Mouse (Mus musculus) embryo, embryonic 10 days (tissue): ENCODE results near the gene Ugt1a6a.
A peak's percentile ranks its signal among the peaks of the same experiment; 100 is the strongest.
"Not testable (repeated sequence)": the region's sequence is repeated elsewhere in the genome, so short reads cannot be mapped to it uniquely, and the experiment has no call there.

Experiments
- DNase-seq: peaks from one replicate; pipeline ENCODE4 v3.0.0-alpha.2; 2015; ENCODE audit warnings: low spot score

Gene Ugt1a6a

GRCm38 (mm10) chr1:88212341-88213045 is 77.9 kb downstream of the Ugt1a6a start:
- no peak for DNase-seq

- DNase-seq, result no peak
Observed at GRCm38 (mm10) chr1:88213061-88213460, 78.5 kb downstream of the Ugt1a6a start.

DNA sequence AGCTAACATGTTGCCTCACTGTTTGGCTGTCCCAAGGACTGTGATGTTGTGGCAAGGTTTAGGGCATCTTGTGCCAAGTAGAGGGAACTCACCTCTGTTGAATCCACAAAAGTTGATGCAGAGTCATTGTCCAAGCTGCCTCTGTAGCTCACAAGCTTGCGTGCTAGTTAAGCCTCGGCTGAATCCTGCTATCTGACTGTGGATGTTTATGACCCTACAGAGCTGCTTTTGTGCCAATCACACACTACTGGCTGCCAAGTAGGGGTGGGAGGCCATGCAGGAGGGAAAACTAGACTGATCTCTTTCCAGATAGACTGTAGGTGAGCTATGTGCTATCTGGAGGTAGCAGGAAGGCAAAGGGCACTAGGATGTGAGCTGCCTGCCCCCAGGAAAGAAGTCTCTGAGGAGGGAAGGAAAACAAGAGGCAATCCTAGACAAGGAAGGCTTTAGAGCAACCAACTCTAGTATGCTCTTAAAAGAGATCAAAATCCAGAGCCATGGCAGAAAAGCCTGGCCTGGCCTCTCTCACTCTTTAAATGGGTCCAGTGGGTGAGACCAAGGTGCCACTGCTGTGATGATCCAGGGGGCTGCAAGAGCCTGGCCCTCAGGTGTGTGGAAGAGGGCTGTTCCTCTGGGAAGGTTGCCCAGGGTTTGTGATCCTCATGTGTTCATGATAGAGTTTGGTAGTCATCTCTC is 79.3 kb downstream of the Ugt1a6a start:
- DNase-seq, result peak; percentile 11

GRCm38 (mm10) chr1:88214462-88214952 is 79.9 kb downstream of the Ugt1a6a start:
- no peak for DNase-seq

DNA sequence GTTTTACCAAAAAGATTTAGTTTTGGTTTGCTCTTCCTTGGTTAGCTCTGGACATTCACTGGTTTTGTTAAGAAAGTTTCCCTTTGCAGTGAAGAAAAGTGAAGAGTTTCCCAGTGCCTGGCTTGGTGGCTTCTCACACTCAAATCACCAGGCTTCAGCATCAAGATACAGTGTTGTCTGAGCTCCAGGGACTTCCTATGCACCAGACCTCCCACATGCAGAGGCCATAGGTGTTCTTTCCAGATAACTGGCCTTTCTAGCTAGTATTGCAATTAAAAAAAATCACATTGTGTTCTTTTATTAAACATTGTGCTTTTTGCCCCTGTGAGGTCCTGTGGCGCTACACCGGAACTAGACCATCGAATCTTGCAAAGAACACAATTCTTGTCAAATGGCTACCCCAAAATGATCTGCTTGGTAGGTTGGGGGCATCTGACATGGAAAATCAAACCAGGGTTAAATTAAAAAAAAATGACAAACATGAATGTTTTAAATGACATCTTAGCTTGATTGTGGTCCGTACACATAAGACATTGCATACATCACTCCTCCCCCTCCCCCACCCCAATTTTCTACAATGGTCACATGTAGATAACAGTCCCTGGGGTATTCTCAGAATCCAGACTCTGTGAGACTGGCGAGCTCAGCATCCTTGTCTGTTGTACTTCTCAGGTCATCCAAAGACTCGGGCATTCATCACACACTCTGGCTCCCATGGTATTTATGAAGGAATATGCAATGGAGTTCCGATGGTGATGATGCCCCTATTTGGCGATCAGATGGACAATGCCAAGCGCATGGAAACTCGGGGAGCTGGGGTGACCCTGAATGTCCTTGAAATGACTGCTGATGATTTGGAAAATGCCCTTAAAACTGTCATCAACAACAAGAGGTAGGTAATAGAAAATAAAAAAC is 81.1 kb downstream of the Ugt1a6a start:
- peak; percentile 11 for DNase-seq

GRCm38 (mm10) chr1:88216551-88216950 is 81.9 kb downstream of the Ugt1a6a start:
- no peak for DNase-seq

DNA sequence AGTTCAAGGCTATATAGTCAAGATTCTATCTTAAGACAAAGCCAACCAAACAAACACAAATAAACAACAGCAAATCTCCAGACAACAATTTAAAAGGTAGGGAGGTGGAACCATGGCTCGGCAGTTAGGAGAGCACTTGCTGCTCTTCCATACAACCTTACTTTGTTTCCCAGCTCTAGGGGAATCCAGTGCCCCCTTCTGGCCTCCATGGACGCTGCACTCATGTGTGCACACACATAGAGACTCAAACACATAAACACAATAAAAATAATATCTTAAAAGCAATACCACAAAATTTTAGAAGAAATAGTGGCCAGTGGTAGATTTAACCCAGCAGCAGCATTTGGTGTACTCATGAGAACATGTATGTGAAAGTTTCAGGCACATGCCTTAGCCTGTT is 82.5 kb downstream of the Ugt1a6a start:
- no peak for DNase-seq

DNA sequence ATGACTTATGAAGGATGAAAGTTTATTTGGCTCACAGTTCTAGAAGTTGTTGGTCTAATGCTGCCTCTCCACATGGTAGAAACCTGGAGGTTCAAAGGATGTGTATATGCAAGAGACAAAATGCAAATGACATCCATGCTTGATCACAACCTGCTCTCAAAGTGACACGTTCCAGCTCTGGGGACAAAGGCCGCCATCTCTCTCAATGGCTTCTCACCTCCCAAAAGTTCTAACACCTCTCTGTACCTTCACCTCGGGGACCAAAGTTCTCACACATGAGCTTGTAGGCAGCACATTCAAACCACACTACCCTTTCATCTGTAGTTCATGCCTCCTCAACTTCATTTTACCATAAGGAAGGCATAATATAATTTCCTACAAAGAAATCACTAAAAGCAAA is 83.0 kb downstream of the Ugt1a6a start:
- DNase-seq, result peak; percentile 8

DNA sequence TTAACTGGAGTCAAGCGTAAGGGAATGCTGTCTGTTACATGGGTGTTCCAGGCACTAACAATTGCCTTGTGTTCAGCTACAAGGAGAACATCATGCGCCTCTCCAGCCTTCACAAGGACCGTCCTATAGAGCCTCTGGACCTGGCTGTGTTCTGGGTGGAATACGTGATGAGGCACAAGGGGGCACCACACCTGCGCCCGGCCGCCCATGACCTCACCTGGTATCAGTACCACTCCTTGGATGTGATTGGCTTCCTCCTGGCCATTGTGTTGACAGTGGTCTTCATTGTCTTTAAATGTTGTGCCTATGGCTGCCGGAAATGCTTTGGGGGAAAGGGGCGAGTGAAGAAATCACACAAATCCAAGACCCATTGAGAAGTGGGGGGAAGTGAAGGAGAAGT is 83.4 kb downstream of the Ugt1a6a start:
- no peak for DNase-seq

DNA sequence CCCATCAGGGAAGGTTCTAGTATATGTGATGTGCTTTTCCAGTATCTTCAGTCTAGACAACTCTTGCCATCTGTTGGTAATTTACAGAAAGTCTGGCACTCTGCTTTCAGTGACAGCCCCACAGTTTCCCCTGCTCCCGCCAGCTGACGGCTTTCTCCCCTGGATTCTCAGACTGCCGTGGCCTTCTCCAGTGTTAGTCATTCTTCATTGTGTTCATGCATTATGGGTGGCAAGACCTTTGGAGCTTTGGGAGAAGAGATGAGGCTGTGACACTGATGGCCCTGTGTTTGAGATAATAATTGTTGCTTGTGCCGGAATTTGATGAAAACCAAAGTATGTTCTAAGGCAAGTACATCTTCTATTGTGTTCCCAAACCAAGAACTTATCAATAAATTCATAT is 84.0 kb downstream of the Ugt1a6a start:
- DNase-seq, result no peak

GRCm38 (mm10) chr1:88219054-88219453 is 84.4 kb downstream of the Ugt1a6a start:
- DNase-seq, result peak; percentile 12

DNA sequence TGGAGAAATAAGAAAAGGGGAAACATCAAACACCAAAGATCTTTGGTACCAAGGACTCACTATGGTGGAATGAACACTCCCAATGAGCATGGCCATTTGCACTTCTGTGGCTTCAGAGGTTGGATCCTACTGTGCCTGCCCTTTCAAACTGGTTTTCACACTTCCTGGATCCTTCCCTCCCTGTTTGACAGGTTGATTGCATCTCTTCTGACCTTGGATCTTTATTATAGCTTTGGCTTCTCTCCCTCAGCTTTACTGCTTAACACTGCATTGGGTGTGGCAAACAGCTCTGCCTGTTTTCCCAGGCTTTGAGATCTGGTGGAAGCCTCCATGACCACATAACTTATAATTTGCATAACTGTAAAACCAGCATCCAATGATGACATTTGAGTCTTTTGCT is 85.7 kb downstream of the Ugt1a6a start:
- DNase-seq, result peak; percentile 14

GRCm38 (mm10) chr1:88222216-88222615 is 87.6 kb downstream of the Ugt1a6a start:
- DNase-seq, result no peak

DNA sequence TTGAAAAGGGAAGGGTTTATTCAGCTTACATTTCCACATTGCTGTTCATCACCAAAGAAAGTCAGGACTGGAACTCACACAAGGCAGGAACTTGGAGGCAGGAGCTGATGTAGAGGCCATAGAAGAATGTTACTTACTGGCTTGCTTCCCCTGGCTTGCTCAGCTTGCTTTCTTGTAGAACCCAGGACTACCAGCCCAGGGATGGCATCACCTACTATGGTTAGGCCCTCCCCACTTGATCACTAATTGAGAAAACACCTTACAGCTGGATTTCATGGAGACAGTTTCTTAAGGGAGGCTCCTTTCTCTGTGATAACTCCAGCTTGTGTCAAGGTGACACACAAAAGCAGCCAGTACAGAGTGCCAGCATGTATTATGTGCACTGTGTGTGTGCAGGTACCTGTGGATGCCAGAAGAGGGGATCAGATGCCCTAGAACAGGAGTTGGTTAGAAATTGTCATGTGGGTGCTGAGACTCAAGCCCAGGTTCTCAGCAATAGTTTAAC is 88.5 kb downstream of the Ugt1a6a start:
- not testable (repeated sequence) for DNase-seq

DNA sequence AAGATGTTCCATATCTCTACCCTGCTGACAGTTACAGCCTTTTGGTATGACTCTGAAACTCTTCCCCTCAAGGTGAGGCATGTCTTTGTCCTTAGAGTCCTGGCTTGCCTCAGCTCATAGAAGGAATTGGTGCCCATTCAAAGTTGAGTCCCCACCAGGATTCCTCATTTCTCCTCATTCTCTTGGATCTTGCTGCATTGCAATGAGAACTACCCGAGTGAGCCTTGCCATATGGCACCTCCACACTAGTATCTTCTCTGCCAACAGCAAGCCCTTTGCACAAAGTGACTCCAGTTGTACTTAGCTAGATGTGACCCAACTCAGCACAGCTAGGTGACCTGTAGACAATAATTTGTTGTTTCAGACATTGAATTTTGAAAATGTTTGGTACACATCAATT is 89.0 kb downstream of the Ugt1a6a start:
- no peak for DNase-seq

GRCm38 (mm10) chr1:88224029-88224776 is 89.6 kb downstream of the Ugt1a6a start:
- DNase-seq, result no peak

GRCm38 (mm10) chr1:88225301-88225700 is 90.7 kb downstream of the Ugt1a6a start:
- not testable (repeated sequence) for DNase-seq

GRCm38 (mm10) chr1:88225741-88226140 is 91.1 kb downstream of the Ugt1a6a start:
- no peak for DNase-seq

- no peak for DNase-seq
Observed at GRCm38 (mm10) chr1:88226670-88227379, 92.2 kb downstream of the Ugt1a6a start, which contains the start of gene Mroh2a. Gene Mroh2a (plus strand): TSS chr1:88226986.

GRCm38 (mm10) chr1:88227482-88227881 is 92.9 kb downstream of the Ugt1a6a start:
- DNase-seq, result no peak

GRCm38 (mm10) chr1:88228121-88228520 is 93.5 kb downstream of the Ugt1a6a start:
- no peak for DNase-seq
